Mouse (Mus musculus) spleen, adult 2 months (tissue): Measurements from ENCODE around the gene Itgbl1. TPM values are rescaled to one million over a fixed set of nuclear protein-coding genes. Genes with fewer than 3 reads are reported as not detected.
"Not testable (repeated sequence)": the region's sequence is repeated elsewhere in the genome, so short reads cannot be mapped to it uniquely, and the experiment has no call there.

Experiments
- DNase-seq, 2 experiments: peaks; one replicate each; pipeline versions ENCODE4 v3.0.0 to v3.0.0-alpha.2; 2012 to 2021; ENCODE audit warnings: low spot score in 2 of 2, low read depth in 1 of 2
- H3K27ac ChIP-seq: fragments of 200-500 bp; 2 replicates; pipeline ENCODE4 v1.5.1; 2012; ENCODE audit warnings: low read length, inconsistent platforms; ENCODE audit not compliant: insufficient read depth
- H3K27me3 ChIP-seq: fragments of 200-500 bp; 2 replicates; pipeline ENCODE4 v1.6.1; 2012; ENCODE audit warnings: mild to moderate bottlenecking, moderate library complexity, low read length, inconsistent platforms; ENCODE audit not compliant: control insufficient read depth, insufficient read depth
- H3K36me3 ChIP-seq: fragments of 200-500 bp; 2 replicates; pipeline ENCODE4 v1.6.1; 2012; ENCODE audit warnings: mild to moderate bottlenecking, low read length, inconsistent platforms; ENCODE audit not compliant: control insufficient read depth, insufficient read depth
- H3K4me1 ChIP-seq: fragments of 200-500 bp; 2 replicates; pipeline ENCODE4 v1.6.1; 2011; ENCODE audit warnings: inconsistent platforms; ENCODE audit not compliant: control insufficient read depth, insufficient read depth, insufficient read length
- H3K4me3 ChIP-seq: fragments of 200-500 bp; 2 replicates; pipeline ENCODE4 v1.5.1; 2011; ENCODE audit warnings: mild to moderate bottlenecking, inconsistent platforms; ENCODE audit not compliant: insufficient read depth, insufficient read length; ENCODE audit errors: extremely low read depth
- CTCF ChIP-seq: fragments of 200-500 bp; IDR thresholded peaks from 2 replicates; pipeline ENCODE4 v1.5.1; 2011; ENCODE audit warnings: mild to moderate bottlenecking, inconsistent platforms; ENCODE audit not compliant: insufficient read depth, insufficient read length, insufficient replicate concordance; ENCODE audit errors: extremely low read depth
- POLR2A ChIP-seq: fragments of 200-500 bp; IDR thresholded peaks from 2 replicates; pipeline ENCODE4 v1.6.1; 2011; ENCODE audit warnings: low read depth, low read length, inconsistent platforms
- WGBS: fragments of 180-500 bp; shearing (Covaris S2); methylation state at CpG from one replicate; pipeline ENCODE4 v1.1.7; 2018; 5-methylcytosine and 5-hydroxymethylcytosine counted together
- polyA plus RNA-seq: library from polyadenylated mRNA; depleted of rRNA; stranded (reverse); fragments of >200 nt; gene quantifications from 2 replicates; pipeline ENCODE4 v1.2.3, GENCODE M21; 2012

Itgbl1 gene
- polyA plus RNA-seq, 1 experiment, result 0.76 TPM

DNA sequence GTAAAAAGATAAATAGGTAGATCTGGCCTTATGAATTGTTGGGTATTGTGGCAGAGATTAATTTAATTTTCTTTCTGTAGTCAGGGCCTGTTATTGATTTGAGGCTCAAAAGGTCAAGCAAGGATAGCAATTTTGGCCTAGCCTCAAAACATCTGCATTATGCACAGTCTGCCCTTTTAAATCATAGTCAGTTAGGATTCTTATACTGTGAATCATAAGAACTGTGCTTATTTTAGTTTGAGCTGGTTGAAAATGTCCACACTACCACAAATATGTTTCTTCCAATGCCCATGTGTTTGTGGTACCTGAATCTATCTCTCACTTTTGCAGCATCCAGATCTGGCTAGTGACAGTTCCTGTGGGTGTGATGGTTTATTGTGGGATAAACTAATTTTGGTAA, 4.7 kb downstream of the Itgbl1 start:
- Histone ChIP-seq H3K27ac (no peak overlapping the region), H3K36me3 (no peaks in the 10 kb centered on the region), H3K27me3 (no peaks in the 10 kb centered on the region), H3K4me1 (no peaks in the 10 kb centered on the region), H3K4me3 (no peak overlapping the region)
- TF ChIP-seq CTCF, result no peak
- no peak for TF ChIP-seq POLR2A
- no peak for DNase-seq

DNA sequence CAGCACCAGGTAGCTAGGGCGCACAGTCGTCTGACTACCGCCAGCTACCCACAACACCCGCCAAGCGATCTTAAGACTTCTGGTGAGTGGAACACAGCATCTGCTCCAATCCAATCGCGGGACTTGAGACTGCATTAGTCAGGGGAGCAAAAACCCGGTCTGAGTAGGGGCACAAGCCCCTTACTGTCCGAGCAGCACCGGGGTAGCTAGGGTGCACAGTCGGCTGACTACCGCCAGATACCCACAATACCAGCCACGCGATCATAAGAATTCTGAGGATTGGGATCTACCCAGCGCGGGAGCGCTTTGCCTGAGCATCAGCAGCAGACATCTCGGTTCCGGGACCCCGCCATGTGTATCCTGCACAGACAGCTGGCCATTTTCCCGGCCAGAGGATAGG, 11.3 kb downstream of the Itgbl1 start:
- not testable (repeated sequence) for H3K4me1 ChIP-seq, H3K27me3 ChIP-seq, H3K36me3 ChIP-seq, H3K4me3 ChIP-seq, DNase-seq, H3K27ac ChIP-seq
- WGBS, result 85% methylated on average over 21 of the region's 21 CpGs

DNA sequence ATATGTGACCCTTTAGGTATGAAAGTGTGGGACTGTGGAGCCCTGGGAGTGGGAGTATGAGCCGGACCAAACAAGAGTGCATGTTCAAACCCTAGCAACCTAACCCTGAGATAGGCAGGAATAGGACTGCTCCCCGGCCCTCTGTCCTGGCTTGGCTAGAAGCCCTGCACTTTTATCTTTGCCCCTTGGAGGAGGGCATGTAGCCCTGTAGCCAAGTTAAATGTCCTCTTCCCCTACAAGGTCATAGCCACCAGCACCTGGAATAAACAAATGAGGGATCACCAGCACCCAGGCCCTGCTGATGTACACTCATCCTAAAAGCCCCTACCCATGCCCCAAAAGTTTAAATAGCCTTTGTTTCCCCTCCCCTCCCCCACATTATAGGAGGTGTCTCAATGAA, 18.3 kb downstream of the Itgbl1 start:
- no peak for DNase-seq
- TF ChIP-seq POLR2A (no peak), CTCF (no peak)
- Histone ChIP-seq H3K27me3 (no peaks in the 10 kb centered on the region), H3K36me3 (no peaks in the 10 kb centered on the region), H3K4me1 (no peaks in the 10 kb centered on the region), H3K27ac (no peak overlapping the region), H3K4me3 (no peak overlapping the region)
- WGBS, result 79% methylated on average over 2 of the region's 2 CpGs

DNA sequence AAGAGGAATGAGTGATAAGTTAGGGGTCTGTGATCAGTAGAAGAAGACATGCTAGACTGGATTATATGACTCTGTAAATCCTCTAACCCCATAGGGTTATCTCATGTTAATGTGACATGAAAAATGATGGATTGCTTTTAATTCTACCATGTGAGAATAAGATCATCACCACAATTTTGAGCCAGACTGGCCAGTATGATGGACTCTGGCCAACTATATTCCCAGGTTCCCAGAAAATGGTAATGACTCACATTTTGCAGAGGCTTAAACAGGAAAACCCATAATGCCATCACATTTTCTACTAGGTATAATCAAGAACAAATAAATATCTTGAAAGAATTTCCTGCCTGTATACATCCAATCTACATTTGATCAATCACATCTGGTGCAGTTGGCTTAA, 55.0 kb downstream of the Itgbl1 start:
- H3K27me3 ChIP-seq, result no peaks in the 10 kb centered on the region
- H3K27ac ChIP-seq, result no peak overlapping the region
- H3K4me3 ChIP-seq, result no peak overlapping the region
- no peaks in the 10 kb centered on the region for H3K4me1 ChIP-seq
- H3K36me3 ChIP-seq, result no peaks in the 10 kb centered on the region
- no peak for DNase-seq
- TF ChIP-seq POLR2A (no peak), CTCF (no peak)

DNA sequence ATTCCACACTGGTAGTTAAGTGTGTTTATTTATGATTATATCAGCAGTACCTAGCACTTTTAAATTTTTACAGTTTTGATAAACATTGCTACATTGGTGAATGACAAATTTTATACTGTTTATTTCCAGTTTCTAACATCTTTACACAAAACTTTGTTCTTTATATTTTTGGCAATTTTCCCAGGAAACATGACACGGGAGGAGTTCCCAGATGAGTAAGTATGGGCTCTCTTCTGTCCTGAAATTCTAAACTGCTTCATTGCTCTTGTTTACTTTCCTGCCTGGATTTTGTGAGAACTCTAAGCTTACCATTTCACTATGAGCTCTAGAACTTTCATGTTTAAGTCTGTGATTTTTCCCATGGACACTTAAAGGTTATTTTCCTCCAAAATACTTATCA, 82.3 kb downstream of the Itgbl1 start:
- Histone ChIP-seq H3K27ac (no peak overlapping the region), H3K4me3 (no peak overlapping the region), H3K4me1 (no peaks in the 10 kb centered on the region), H3K27me3 (no peaks in the 10 kb centered on the region), H3K36me3 (no peaks in the 10 kb centered on the region)
- 75% methylated on average over 1 of the region's 1 CpGs for WGBS
- DNase-seq, result no peak
- TF ChIP-seq POLR2A (no peak), CTCF (no peak)

DNA sequence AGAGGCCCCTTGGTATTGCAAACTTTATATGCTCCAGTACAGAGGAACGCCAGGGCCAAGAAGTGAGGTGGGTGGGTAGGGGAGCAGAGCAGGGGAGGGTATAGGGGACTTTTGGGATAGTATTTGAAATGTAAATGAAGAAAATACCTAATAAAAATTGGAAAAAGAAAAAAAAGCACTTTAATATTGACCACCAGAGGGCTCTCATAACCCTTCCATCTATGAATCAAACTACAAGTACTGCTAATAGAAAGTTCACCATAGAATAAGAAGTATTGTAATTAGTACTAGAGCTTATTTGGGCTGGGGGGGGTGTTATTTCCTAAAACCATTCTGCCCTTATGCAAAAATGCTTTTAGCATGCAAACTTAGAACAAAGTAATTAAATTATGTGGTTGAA, 91.2 kb downstream of the Itgbl1 start:
- 51% methylated on average over 1 of the region's 1 CpGs for WGBS

DNA sequence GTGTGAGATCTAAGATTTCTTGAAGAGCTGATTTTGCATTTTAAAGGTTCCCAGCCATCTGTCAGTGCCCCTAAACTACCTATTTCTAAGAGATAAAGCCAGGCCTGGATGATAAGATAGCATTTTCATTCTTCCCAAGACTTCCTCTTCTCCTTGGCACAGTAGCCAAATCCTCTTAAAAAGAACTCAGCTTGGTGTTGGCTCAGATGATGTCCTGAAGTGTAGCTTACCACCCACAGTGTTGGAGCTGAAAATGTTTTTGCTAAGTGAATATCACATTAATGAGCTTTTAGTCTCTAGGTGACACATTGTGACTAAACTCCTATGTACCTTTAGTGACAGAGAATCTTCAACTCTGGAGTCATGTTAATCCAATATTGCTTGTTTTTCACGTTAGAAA, 99.8 kb downstream of the Itgbl1 start:
- H3K27me3 ChIP-seq, result no peaks in the 10 kb centered on the region
- WGBS, result 54% methylated on average over 1 of the region's 1 CpGs
- no peak for DNase-seq
- H3K4me3 ChIP-seq, result no peak overlapping the region
- TF ChIP-seq POLR2A (no peak), CTCF (no peak)
- no peaks in the 10 kb centered on the region for H3K4me1 ChIP-seq
- H3K27ac ChIP-seq, result no peak overlapping the region
- no peaks in the 10 kb centered on the region for H3K36me3 ChIP-seq

More for the DNA sequence above, 91.2 kb downstream of the Itgbl1 start:
- H3K4me3 ChIP-seq, result no peak overlapping the region
- TF ChIP-seq POLR2A (no peak), CTCF (no peak)
- no peaks in the 10 kb centered on the region for H3K27me3 ChIP-seq
- no peak for DNase-seq
- no peaks in the 10 kb centered on the region for H3K36me3 ChIP-seq
- H3K27ac ChIP-seq, result no peak overlapping the region
- no peaks in the 10 kb centered on the region for H3K4me1 ChIP-seq
